Mouse (Mus musculus): Measurements from ENCODE around the gene Unc50. TPM values are rescaled to one million over a fixed set of nuclear protein-coding genes. Genes with fewer than 3 reads are reported as not detected.

Gene Unc50
- polyA plus RNA-seq, 1 experiment from 2014 or later = 143 TPM

GRCm38 (mm10) chr1:37466322-37466995 is 36.5 kb downstream of the Unc50 start:
- no peak overlapping the region for H3K9ac ChIP-seq (ENCODE audit: low read depth, low read length)
- H3K36me3 ChIP-seq (ENCODE audit: control insufficient read depth, insufficient read depth, low read length) = no peaks in the 10 kb centered on the region
- no peak overlapping the region for H3K27ac ChIP-seq (ENCODE audit: low read depth, low read length)
- ATAC-seq (ENCODE audit: low FRiP score, low TSS enrichment) = no peak
- WGBS = 89% methylated on average over 3 of the region's 3 CpGs
- no peaks in the 10 kb centered on the region for H3K27me3 ChIP-seq (ENCODE audit: control insufficient read depth, insufficient read depth, low read length)
- no peak overlapping the region for H3K4me2 ChIP-seq (replicated peaks; ENCODE audit: low read depth, low read length)
- no peaks in the 10 kb centered on the region for H3K9me3 ChIP-seq (ENCODE audit: control insufficient read depth, low read length)
- H3K4me1 ChIP-seq (ENCODE audit: control insufficient read depth, insufficient read depth, low read length) = no peaks in the 10 kb centered on the region
- H3K4me3 ChIP-seq (ENCODE audit: low read length) = no peak overlapping the region

- H3K9me3 ChIP-seq (ENCODE audit: control insufficient read depth, low read length) = no peaks in the 10 kb centered on the region
- no peak for ATAC-seq (ENCODE audit: low FRiP score, low TSS enrichment)
- no peak overlapping the region for H3K4me2 ChIP-seq (replicated peaks; ENCODE audit: low read depth, low read length)
- no peaks in the 10 kb centered on the region for H3K36me3 ChIP-seq (ENCODE audit: control insufficient read depth, insufficient read depth, low read length)
- H3K4me1 ChIP-seq (ENCODE audit: control insufficient read depth, insufficient read depth, low read length) = no peaks in the 10 kb centered on the region
- no peak overlapping the region for H3K4me3 ChIP-seq (ENCODE audit: low read length)
- no peaks in the 10 kb centered on the region for H3K27me3 ChIP-seq (ENCODE audit: control insufficient read depth, insufficient read depth, low read length)
- 89% methylated on average over 4 of the region's 4 CpGs for WGBS
- H3K27ac ChIP-seq (ENCODE audit: low read depth, low read length) = no peak overlapping the region
- H3K9ac ChIP-seq (ENCODE audit: low read depth, low read length) = no peak overlapping the region
These were observed 37.9 kb downstream of the Unc50 start for GRCm38 (mm10) chr1:37467806-37468205.

GRCm38 (mm10) chr1:37469007-37469406 is 39.1 kb downstream of the Unc50 start:
- H3K27me3 ChIP-seq (ENCODE audit: control insufficient read depth, insufficient read depth, low read length) = no peaks in the 10 kb centered on the region
- no peak overlapping the region for H3K4me2 ChIP-seq (replicated peaks; ENCODE audit: low read depth, low read length)
- no peak overlapping the region for H3K27ac ChIP-seq (ENCODE audit: low read depth, low read length)
- ATAC-seq (ENCODE audit: low FRiP score, low TSS enrichment) = no peak
- no peaks in the 10 kb centered on the region for H3K36me3 ChIP-seq (ENCODE audit: control insufficient read depth, insufficient read depth, low read length)
- no peaks in the 10 kb centered on the region for H3K9me3 ChIP-seq (ENCODE audit: control insufficient read depth, low read length)
- H3K4me1 ChIP-seq (ENCODE audit: control insufficient read depth, insufficient read depth, low read length) = no peaks in the 10 kb centered on the region
- H3K4me3 ChIP-seq (ENCODE audit: low read length) = no peak overlapping the region
- no peak overlapping the region for H3K9ac ChIP-seq (ENCODE audit: low read depth, low read length)
- 90% methylated on average over 5 of the region's 5 CpGs for WGBS

- Histone ChIP-seq H3K36me3 (ENCODE audit: control insufficient read depth, insufficient read depth, low read length) (no peaks in the 10 kb centered on the region), H3K27ac (ENCODE audit: low read depth, low read length) (no peak overlapping the region), H3K9ac (ENCODE audit: low read depth, low read length) (no peak overlapping the region), H3K4me1 (ENCODE audit: control insufficient read depth, insufficient read depth, low read length) (0 out of 2 replicates have a peak, but pooled peaks cover under 1% of the 10 kb centered on the region), H3K4me2 (replicated peaks; ENCODE audit: low read depth, low read length) (no peak overlapping the region), H3K27me3 (ENCODE audit: control insufficient read depth, insufficient read depth, low read length) (no peaks in the 10 kb centered on the region), H3K9me3 (ENCODE audit: control insufficient read depth, low read length) (no peaks in the 10 kb centered on the region), H3K4me3 (ENCODE audit: low read length) (no peak overlapping the region)
- ATAC-seq (ENCODE audit: low FRiP score, low TSS enrichment) = no peak
- 76% methylated on average over 6 of the region's 6 CpGs for WGBS
These were observed 41.5 kb downstream of the Unc50 start for GRCm38 (mm10) chr1:37471179-37472148.

- H3K9ac ChIP-seq (ENCODE audit: low read depth, low read length) = no peak overlapping the region
- H3K27ac ChIP-seq (ENCODE audit: low read depth, low read length) = no peak overlapping the region
- WGBS = 92% methylated on average over 10 of the region's 10 CpGs
- no peak overlapping the region for H3K4me2 ChIP-seq (replicated peaks; ENCODE audit: low read depth, low read length)
- no peaks in the 10 kb centered on the region for H3K9me3 ChIP-seq (ENCODE audit: control insufficient read depth, low read length)
- ATAC-seq (ENCODE audit: low FRiP score, low TSS enrichment) = no peak
- 0 out of 2 replicates have a peak, but pooled peaks cover 3% of the 10 kb centered on the region for H3K4me1 ChIP-seq (ENCODE audit: control insufficient read depth, insufficient read depth, low read length)
- no peaks in the 10 kb centered on the region for H3K27me3 ChIP-seq (ENCODE audit: control insufficient read depth, insufficient read depth, low read length)
- no peak overlapping the region for H3K4me3 ChIP-seq (ENCODE audit: low read length)
- H3K36me3 ChIP-seq (ENCODE audit: control insufficient read depth, insufficient read depth, low read length) = no peaks in the 10 kb centered on the region
These were observed 43.3 kb downstream of the Unc50 start for GRCm38 (mm10) chr1:37473251-37473650.

- no peak for ATAC-seq (ENCODE audit: low FRiP score, low TSS enrichment)
- Histone ChIP-seq H3K4me2 (replicated peaks; ENCODE audit: low read depth, low read length) (no peak overlapping the region), H3K36me3 (ENCODE audit: control insufficient read depth, insufficient read depth, low read length) (no peaks in the 10 kb centered on the region), H3K9me3 (ENCODE audit: control insufficient read depth, low read length) (no peaks in the 10 kb centered on the region), H3K27me3 (ENCODE audit: control insufficient read depth, insufficient read depth, low read length) (no peaks in the 10 kb centered on the region), H3K27ac (ENCODE audit: low read depth, low read length) (no peak overlapping the region), H3K4me1 (ENCODE audit: control insufficient read depth, insufficient read depth, low read length) (0 out of 2 replicates have a peak, but pooled peaks cover 3% of the 10 kb centered on the region), H3K4me3 (ENCODE audit: low read length) (no peak overlapping the region), H3K9ac (ENCODE audit: low read depth, low read length) (no peak overlapping the region)
- WGBS = 76% methylated on average over 8 of the region's 8 CpGs
These were observed 44.1 kb downstream of the Unc50 start for GRCm38 (mm10) chr1:37474046-37474445.

- Histone ChIP-seq H3K36me3 (ENCODE audit: control insufficient read depth, insufficient read depth, low read length) (no peaks in the 10 kb centered on the region), H3K4me2 (replicated peaks; ENCODE audit: low read depth, low read length) (no peak overlapping the region), H3K4me1 (ENCODE audit: control insufficient read depth, insufficient read depth, low read length) (0 out of 2 replicates have a peak, but pooled peaks cover 3% of the 10 kb centered on the region), H3K27me3 (ENCODE audit: control insufficient read depth, insufficient read depth, low read length) (no peaks in the 10 kb centered on the region), H3K9ac (ENCODE audit: low read depth, low read length) (no peak overlapping the region), H3K27ac (ENCODE audit: low read depth, low read length) (no peak overlapping the region), H3K9me3 (ENCODE audit: control insufficient read depth, low read length) (no peaks in the 10 kb centered on the region), H3K4me3 (ENCODE audit: low read length) (no peak overlapping the region)
- WGBS = 87% methylated on average over 6 of the region's 6 CpGs
- ATAC-seq (ENCODE audit: low FRiP score, low TSS enrichment) = no peak
These were observed 44.8 kb downstream of the Unc50 start for GRCm38 (mm10) chr1:37474634-37475190.

GRCm38 (mm10) chr1:37475312-37475711 is 45.4 kb downstream of the Unc50 start:
- no peaks in the 10 kb centered on the region for H3K9me3 ChIP-seq (ENCODE audit: control insufficient read depth, low read length)
- H3K27me3 ChIP-seq (ENCODE audit: control insufficient read depth, insufficient read depth, low read length) = no peaks in the 10 kb centered on the region
- 0 out of 2 replicates have a peak, but pooled peaks cover 3% of the 10 kb centered on the region for H3K4me1 ChIP-seq (ENCODE audit: control insufficient read depth, insufficient read depth, low read length)
- H3K27ac ChIP-seq (ENCODE audit: low read depth, low read length) = no peak overlapping the region
- ATAC-seq (ENCODE audit: low FRiP score, low TSS enrichment) = no peak
- no peak overlapping the region for H3K9ac ChIP-seq (ENCODE audit: low read depth, low read length)
- 88% methylated on average over 3 of the region's 3 CpGs for WGBS
- no peak overlapping the region for H3K4me2 ChIP-seq (replicated peaks; ENCODE audit: low read depth, low read length)
- H3K4me3 ChIP-seq (ENCODE audit: low read length) = no peak overlapping the region
- no peaks in the 10 kb centered on the region for H3K36me3 ChIP-seq (ENCODE audit: control insufficient read depth, insufficient read depth, low read length)

Data from kidney, embryonic 14.5 days (tissue).